Mouse (Mus musculus): Measurements from ENCODE around the gene Fam187a.

GRCm38 (mm10) chr11:102921491-102921890 is 36.5 kb downstream of the Fam187a start:
- TF ChIP-seq EP300 (IDR thresholded peaks at IDR 0.05; ENCODE audit: insufficient read depth, low read depth, low read length) (no peak), POLR2A (IDR thresholded peaks at IDR 0.05; ENCODE audit: insufficient read depth, low read length) (no peak)

All from ES-Bruce4 (cell line).